Mouse (Mus musculus) thymus, postnatal 0 days (tissue): ENCODE measurements around the gene Hivep3. TPM values are rescaled to one million over a fixed set of nuclear protein-coding genes. Genes with fewer than 3 reads are reported as not detected.

ENCODE experiments used
- DNase-seq: peaks from one replicate; pipeline ENCODE4 v3.0.0-alpha.2; 2015; ENCODE audit warnings: low spot score
- polyA plus RNA-seq: library from polyadenylated mRNA; unstranded; fragments of >200 nt; fragmentation: Nextera tagmentation; extraction: Ambion mirVana; gene quantifications from 2 replicates; pipeline ENCODE4 v1.2.1, GENCODE M21; 2015

Gene Hivep3
- polyA plus RNA-seq, 1 experiment from 2014 or later = 23.3 TPM

- no peak for DNase-seq
Observed at GRCm38 (mm10) chr4:119973729-119974605, 240.4 kb downstream of the Hivep3 start.

DNA sequence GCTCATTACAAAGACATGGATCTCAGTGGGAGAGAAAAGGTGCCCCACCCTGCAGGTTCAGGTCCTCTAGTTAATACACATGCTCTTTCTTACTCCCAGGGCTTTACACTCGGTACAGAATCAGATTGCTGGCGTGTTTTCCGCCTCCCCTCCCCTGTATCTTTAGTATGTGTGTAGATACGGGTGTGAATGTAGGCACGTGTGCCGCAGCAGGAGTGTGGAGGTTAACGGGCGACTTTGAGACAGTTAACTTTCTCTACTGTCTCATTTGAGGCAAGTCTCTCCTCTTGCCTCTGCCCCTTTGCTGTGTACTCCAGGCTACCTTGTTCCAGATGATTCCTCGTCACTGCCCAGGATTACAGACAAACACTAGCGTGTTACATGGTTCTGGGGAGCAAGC is 241.7 kb downstream of the Hivep3 start:
- no peak for DNase-seq

DNA sequence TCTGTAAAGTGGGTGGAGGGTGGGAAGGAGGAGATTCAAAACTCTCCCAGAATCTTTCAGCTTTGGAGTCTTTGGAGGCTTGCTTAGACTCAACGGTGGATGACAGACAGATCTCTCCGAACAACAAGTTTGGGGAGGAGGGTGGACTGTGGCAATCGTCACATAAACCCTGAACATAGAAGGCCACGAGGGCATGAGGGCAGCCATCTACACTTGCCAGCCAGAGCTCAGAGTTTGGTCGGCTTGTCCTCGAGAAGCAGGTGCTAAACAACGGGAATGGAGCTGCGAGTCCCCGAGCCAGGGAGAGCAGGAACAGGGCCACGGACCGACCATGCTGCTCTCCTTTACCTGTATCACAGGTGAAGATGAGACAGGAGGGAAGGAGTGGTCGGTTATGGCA is 242.2 kb downstream of the Hivep3 start:
- no peak for DNase-seq

DNA sequence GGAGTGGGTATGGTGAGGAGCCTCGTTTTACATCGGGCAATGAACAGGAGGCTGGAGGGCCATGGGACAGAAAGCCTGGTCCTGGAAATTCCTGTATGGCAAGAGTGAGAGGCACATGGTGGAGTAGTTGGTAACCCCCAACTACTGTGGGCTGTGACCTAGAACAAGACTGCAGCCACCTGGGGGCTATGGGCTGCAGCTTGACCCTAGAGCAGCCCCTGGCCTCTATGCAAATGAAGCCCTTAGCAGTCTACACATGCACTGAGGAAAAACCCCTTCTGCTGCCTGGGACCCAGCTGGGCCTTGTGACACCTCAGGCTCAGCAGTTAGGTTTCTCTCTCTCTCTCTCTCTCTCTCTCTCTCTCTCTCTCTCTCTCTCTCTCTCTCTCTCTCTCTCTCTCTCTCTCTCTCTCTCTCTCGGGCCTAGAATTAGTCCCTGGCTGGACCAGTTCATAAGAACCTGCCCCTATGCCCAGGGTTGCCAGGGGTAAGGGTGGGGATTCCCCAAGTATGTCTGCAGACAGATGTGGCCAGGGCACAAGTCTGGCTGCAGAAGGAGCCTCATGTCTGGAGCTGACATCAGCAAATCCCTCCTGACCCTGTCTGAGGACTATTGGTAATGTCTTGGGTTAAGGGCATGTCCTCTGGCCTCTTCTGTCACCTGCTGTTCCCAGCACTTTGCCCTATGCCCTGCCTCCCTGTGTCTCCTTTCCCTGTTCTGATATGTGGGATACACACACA is 243.0 kb downstream of the Hivep3 start:
- no peak for DNase-seq

- no peak for DNase-seq
Observed at GRCm38 (mm10) chr4:119977817-119978491, 244.4 kb downstream of the Hivep3 start.

DNA sequence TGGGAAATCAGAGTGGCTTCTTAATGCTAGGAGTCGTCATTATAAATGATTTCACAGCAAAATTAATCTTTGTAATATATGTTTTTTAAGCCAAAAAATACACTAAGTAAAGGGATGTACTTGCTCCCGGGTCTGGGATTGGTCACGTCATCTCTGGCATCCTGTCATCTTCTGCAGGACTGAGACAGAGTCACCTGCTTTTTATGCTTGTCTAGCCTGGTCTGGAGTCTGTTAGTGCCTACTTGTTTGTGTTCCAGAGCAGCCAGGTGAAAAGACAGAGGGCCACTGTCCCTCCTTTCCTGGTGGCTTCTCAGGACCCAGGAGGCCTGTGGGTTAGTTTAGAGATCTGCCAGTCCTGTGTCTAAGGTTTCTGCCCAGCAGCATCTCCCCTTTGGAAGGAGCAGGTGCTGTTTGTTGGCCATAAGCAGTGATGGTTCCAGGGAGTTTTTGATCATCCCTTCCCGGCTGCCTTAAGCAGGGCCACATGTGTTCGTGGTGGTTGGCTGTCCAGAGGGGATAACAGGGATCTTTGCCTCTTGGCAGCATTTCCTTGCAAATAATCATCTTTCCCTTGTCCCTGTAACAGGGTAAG is 245.8 kb downstream of the Hivep3 start:
- DNase-seq = no peak

- DNase-seq = no peak
Observed at GRCm38 (mm10) chr4:119979918-119980317, 246.3 kb downstream of the Hivep3 start.

DNA sequence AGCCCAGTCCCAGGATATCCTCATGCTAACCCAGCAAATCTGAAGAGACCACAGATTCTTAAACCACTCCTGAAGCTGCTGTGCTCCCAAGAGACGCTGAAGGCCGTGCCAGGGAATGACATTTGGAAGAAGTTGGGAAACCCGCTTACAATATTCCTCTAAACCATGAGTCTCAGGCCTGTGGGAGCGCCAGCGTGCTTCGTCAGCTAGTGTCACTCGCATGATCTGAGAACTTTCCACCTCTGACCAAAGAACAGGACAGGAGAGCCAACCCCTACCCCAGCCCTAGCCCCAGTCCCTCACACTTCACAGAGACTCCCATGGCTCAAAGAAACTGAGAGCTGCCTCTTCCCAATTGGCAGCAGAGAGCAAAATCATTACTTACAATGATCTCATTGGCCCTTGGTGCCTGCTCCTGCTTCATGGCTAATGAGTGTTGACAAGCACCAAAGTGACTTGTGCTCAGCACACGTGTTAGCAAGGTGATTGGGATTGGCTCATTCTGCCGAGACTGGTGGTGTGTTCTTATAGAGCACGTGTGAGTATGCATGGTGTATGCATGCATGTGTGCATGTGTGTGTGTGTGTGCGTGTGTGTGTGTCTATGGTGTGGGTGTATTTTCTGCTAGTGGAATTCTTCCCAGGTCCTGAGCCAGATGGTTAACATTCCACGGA is 247.6 kb downstream of the Hivep3 start:
- DNase-seq = no peak

DNA sequence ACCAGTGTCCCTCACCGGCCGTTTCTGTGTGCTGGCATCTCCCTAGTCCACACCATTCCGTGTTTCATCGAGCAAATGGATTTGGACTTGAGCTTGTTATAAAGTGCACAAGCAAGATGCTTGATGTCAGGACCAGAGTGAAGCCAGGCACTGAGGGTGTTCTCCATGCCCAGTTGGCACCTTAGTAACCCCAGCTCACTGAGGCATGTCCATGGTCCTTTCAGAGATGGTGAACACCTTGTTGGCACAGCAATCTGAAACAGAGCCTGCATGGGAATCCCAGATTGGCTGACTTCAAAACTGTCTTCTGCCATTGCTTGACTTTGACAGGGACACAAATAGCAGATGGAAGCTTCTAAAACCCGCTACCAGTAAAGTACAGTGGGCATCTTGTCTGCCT is 252.5 kb downstream of the Hivep3 start:
- DNase-seq = no peak

DNA sequence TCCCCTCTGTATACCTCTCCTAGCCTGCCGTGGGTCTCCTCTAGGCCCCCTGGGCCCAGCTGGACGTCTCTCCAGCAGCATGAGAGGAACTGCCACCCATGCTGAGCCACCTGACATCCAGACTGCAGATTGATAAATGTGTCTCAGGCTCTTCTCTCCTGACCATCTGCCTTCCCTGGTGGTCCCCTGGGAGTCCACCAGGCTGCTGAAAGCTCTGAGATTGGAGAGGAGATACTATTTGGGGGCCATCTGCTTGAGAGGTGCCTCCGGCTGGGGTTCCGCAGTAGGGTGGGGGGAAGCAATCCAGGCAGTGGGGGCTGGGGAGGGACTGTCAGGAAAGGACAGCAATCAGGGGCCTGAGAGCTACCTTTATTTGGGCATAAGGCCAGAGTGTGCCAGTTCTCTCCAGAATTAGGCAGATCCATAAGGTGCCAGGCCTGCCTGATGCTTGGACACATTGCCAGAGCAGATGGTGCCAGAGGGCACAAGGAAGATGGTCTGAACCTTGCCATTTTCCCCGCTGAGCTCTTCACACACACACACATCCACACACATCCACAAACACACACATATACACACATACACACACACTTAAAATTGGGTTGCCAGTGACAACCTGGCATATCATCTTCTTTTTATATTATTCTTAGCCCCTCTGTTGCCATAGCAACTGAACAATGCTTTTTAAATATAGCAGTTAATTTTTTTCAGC is 253.2 kb downstream of the Hivep3 start:
- no peak for DNase-seq

DNA sequence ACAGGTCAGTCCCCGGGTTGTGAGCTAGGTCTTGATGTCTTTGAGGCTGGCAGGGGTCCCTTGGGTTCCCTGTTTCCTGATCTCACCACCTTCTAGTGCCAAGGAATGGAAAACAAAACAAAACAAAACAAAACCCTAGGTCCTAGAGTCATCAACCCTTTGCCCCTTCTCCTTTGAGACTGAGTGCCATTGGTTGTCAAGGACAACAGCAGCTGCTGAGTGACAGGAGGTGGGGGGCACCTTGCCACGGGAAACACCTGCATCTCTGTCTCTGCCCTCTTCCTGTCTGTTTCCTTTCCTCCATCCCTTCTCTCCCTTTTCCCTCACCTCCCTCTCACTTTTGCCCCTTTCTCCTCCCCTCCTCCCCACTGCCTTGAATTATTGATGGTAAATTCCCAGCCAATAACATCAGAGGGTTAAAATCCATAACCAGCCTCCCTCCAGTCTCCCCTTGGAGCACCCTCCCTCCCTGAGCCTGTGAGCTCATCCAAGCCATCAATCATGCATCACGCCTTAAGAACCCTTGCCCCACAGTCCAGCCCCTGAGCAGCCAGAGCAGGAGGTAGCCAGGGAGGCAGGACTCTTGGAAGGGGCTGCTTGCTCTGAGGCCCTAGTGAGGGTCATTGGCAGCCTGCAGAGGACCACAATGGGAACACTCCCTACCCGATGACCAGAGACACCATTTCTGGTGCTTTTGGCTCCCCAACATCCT is 253.9 kb downstream of the Hivep3 start:
- peak; percentile 57 for DNase-seq

GRCm38 (mm10) chr4:119989031-119989693 is 255.6 kb downstream of the Hivep3 start:
- no peak for DNase-seq

- DNase-seq = no peak
Observed at GRCm38 (mm10) chr4:119990346-119990745, 256.8 kb downstream of the Hivep3 start.

DNA sequence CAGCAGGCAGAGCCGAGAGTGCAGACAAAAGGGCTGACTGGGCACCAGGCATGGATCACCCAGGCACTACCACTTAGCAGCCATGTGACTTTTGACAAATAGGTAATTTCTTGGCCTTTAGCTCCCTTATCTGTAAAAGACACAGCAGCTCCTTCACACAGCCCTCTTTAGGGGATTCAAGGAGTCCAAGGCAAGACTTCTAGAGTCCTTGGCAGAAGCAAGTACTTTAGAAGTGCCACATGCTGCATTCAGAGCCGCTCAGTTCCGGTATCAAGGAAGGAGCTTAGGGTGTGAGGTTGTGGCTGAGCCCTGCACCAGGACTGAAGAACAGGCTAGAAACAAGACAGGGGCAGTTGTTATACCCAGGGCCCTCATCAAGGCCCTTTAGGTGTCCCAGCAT is 257.3 kb downstream of the Hivep3 start:
- no peak for DNase-seq

DNA sequence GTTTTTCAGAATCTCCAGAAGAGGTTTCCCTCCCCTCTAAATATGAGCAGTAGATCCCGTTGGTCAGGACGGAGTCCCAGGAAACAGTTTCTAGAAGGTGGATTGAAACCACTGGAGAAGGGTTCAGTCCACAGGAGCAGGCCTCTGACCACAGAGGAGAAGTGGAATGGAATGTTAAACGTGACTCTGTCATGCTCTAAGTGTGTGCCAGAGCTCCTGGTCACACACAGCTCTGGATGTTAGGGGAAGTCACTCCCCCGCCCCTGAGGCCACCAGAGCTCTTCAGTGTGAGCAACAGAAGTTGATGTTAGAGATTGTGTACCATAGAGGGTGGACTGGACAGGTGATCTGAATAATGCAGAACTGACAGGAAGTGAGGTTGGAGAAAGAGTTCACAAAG is 258.2 kb downstream of the Hivep3 start:
- no peak for DNase-seq

- DNase-seq = peak; percentile 29
Observed at GRCm38 (mm10) chr4:119996377-119996776, 262.8 kb downstream of the Hivep3 start.

DNA sequence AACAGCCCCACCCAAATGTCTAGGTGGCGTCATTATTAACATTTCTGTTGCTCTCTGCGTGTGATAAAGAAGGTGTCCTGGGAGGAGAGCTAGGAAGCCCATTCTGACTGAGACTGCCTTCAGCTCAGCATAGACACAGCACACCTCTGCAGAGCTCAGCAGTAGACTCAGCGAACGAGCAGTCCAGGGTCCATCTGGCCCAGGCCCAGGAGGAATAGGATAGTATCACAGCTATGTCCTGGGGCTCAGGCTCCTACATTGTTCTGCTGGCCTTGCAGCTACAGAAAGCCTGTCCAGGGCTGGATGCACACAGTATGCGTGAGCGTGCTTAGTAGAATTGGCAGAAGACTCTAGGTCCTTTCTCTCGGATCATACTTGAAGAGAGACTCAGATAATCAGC is 263.8 kb downstream of the Hivep3 start:
- DNase-seq = no peak

- DNase-seq = no peak
Observed at GRCm38 (mm10) chr4:119998911-119999310, 265.3 kb downstream of the Hivep3 start.

GRCm38 (mm10) chr4:120000881-120001280 is 267.3 kb downstream of the Hivep3 start:
- DNase-seq = no peak
